Mouse (Mus musculus): ENCODE results near the gene Vps50. TPM values are rescaled to one million over a fixed set of nuclear protein-coding genes. Genes with fewer than 3 reads are reported as not detected.
"Not testable (repeated sequence)": the region's sequence is repeated elsewhere in the genome, so short reads cannot be mapped to it uniquely, and the experiment has no call there.

The Vps50 gene
- polyA plus RNA-seq, 1 experiment from 2014 or later = 41.9 TPM

DNA sequence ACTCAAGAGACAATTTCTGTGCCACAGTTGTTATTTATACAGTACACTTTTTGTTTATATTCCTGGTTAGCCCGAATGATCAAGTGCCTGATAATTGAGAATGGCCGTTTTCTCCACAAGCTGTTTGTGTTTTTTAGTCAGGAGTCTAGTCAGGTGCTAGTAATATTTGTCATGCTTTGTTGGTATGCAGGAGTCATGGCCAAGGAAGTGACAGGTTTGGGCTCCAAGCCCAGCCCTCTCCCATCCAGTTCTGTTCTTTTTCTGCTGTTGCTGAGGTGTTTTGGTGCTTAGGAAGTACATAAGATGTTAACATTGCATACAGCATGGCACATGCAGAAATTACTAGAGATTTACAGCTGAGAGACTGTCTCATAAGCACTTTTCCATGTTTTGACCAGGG, 41.3 kb downstream of the Vps50 start:
- Histone ChIP-seq H3K4me2 (replicated peaks) (no peak overlapping the region), H3K36me3 (peaks cover 5% of the 10 kb centered on the region; the same call in 1 of the 2 replicates), H3K27ac (replicated peaks) (no peak overlapping the region), H3K4me3 (no peak overlapping the region), H3K9me3 (no peaks in the 10 kb centered on the region), H3K9ac (replicated peaks) (no peak overlapping the region), H3K4me1 (no peaks in the 10 kb centered on the region), H3K27me3 (no peaks in the 10 kb centered on the region)
- ATAC-seq (ENCODE audit: low FRiP score, low read depth) = no peak
- 90% methylated on average over 2 of the region's 2 CpGs for WGBS

- WGBS = 84% methylated on average over 4 of the region's 4 CpGs
- no peak for ATAC-seq (ENCODE audit: low FRiP score, low read depth)
- H3K9ac ChIP-seq (replicated peaks) = no peak overlapping the region
These were observed 45.7 kb downstream of the Vps50 start for GRCm38 (mm10) chr6:3543862-3544261.

GRCm38 (mm10) chr6:3544970-3545369, 46.8 kb downstream of the Vps50 start:
- Histone ChIP-seq H3K36me3 (peaks cover 5% of the 10 kb centered on the region; the same call in 1 of the 2 replicates), H3K4me3 (no peak overlapping the region), H3K4me2 (replicated peaks) (no peak overlapping the region), H3K9ac (replicated peaks) (no peak overlapping the region), H3K9me3 (no peaks in the 10 kb centered on the region), H3K4me1 (no peaks in the 10 kb centered on the region), H3K27me3 (no peaks in the 10 kb centered on the region), H3K27ac (replicated peaks) (no peak overlapping the region)
- ATAC-seq (ENCODE audit: low FRiP score, low read depth) = no peak
- 43% methylated on average over 1 of the region's 1 CpGs for WGBS

More at GRCm38 (mm10) chr6:3543862-3544261, 45.7 kb downstream of the Vps50 start:
- Histone ChIP-seq H3K4me1 (no peaks in the 10 kb centered on the region), H3K27ac (replicated peaks) (no peak overlapping the region), H3K9me3 (no peaks in the 10 kb centered on the region), H3K4me2 (replicated peaks) (no peak overlapping the region), H3K36me3 (peaks cover 5% of the 10 kb centered on the region; the same call in 1 of the 2 replicates), H3K27me3 (no peaks in the 10 kb centered on the region), H3K4me3 (no peak overlapping the region)

- H3K27me3 ChIP-seq = no peaks in the 10 kb centered on the region
- no peak overlapping the region for H3K4me2 ChIP-seq (replicated peaks)
- peaks cover 5% of the 10 kb centered on the region; the same call in 1 of the 2 replicates for H3K36me3 ChIP-seq
- H3K27ac ChIP-seq (replicated peaks) = no peak overlapping the region
- H3K4me1 ChIP-seq = no peaks in the 10 kb centered on the region
- no peaks in the 10 kb centered on the region for H3K9me3 ChIP-seq
- WGBS = 61% methylated on average over 3 of the region's 3 CpGs
- 0 out of 2 replicates have a peak, but pooled peaks have one; percentile 56 for ATAC-seq (ENCODE audit: low FRiP score, low read depth)
- no peak overlapping the region for H3K9ac ChIP-seq (replicated peaks)
- H3K4me3 ChIP-seq = no peak overlapping the region
These were observed 50.8 kb downstream of the Vps50 start for GRCm38 (mm10) chr6:3548959-3549358.

GRCm38 (mm10) chr6:3549992-3550391, 51.8 kb downstream of the Vps50 start:
- no peak for ATAC-seq (ENCODE audit: low FRiP score, low read depth)
- Histone ChIP-seq H3K4me3 (no peak overlapping the region), H3K36me3 (peaks cover 5% of the 10 kb centered on the region; the same call in 1 of the 2 replicates), H3K4me2 (replicated peaks) (no peak overlapping the region), H3K27me3 (no peaks in the 10 kb centered on the region), H3K27ac (replicated peaks) (no peak overlapping the region), H3K4me1 (no peaks in the 10 kb centered on the region), H3K9me3 (no peaks in the 10 kb centered on the region), H3K9ac (replicated peaks) (no peak overlapping the region)
- 94% methylated on average over 1 of the region's 1 CpGs for WGBS

GRCm38 (mm10) chr6:3552681-3553080, 54.5 kb downstream of the Vps50 start:
- H3K4me3 ChIP-seq; ATAC-seq (ENCODE audit: low FRiP score, low read depth); H3K36me3 ChIP-seq; H3K4me1 ChIP-seq; H3K9me3 ChIP-seq; H3K27ac ChIP-seq (replicated peaks); H3K4me2 ChIP-seq (replicated peaks); H3K27me3 ChIP-seq; H3K9ac ChIP-seq (replicated peaks): not testable (repeated sequence)
- 87% methylated on average over 9 of the region's 9 CpGs for whole genome bisulfite sequencing

DNA sequence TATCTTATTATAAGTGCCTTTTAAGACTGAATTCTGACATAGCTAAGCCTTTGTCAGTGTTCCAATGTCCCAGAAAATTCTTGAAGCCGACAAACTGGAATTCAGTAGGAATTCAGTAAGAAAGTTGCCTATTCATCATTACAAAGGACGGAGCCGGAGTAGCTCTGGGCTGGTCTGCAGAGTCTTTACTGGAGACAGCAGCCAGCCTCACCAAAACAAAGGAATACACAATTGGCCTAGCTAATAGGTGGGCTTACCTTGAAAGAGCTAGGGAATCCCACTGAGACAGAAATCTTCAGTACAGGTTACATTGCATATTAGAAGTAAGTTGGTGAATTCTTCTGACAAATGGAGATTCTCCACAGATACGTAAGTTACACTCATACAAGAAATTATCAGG, 59.0 kb downstream of the Vps50 start:
- no peak overlapping the region for H3K9ac ChIP-seq (replicated peaks)
- H3K9me3 ChIP-seq = no peaks in the 10 kb centered on the region
- no peak overlapping the region for H3K27ac ChIP-seq (replicated peaks)
- no peaks in the 10 kb centered on the region for H3K4me1 ChIP-seq
- no peaks in the 10 kb centered on the region for H3K27me3 ChIP-seq
- H3K4me2 ChIP-seq (replicated peaks) = no peak overlapping the region
- 79% methylated on average over 4 of the region's 4 CpGs for WGBS
- peaks cover 5% of the 10 kb centered on the region for H3K36me3 ChIP-seq
- no peak for ATAC-seq (ENCODE audit: low FRiP score, low read depth)
- no peak overlapping the region for H3K4me3 ChIP-seq

DNA sequence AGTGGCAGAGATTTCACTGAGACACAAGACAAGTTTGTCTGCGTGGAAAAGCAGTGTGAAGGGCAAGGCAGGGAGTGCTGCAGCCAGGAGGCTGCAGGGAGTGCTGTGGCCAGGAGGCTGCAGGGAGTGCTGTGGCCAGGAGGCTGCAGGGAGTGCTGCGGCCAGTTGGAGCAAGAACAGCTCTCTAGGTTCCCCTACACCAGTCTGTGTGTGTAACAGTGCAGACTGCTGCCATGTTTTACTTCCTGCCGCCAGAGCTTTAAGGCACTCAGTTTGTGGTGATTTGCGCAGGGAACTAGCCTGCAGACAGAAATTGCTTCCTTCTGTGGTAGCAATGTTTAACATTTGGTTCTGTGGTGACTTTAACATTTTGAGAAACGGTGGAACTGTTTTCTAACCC, 61.8 kb downstream of the Vps50 start:
- ATAC-seq (ENCODE audit: low FRiP score, low read depth) = no peak
- no peaks in the 10 kb centered on the region for H3K9me3 ChIP-seq
- H3K4me3 ChIP-seq = no peak overlapping the region
- H3K27ac ChIP-seq (replicated peaks) = no peak overlapping the region
- H3K4me1 ChIP-seq = no peaks in the 10 kb centered on the region
- no peak overlapping the region for H3K4me2 ChIP-seq (replicated peaks)
- no peaks in the 10 kb centered on the region for H3K27me3 ChIP-seq
- H3K9ac ChIP-seq (replicated peaks) = no peak overlapping the region
- peaks cover 5% of the 10 kb centered on the region for H3K36me3 ChIP-seq
- WGBS = 66% methylated on average over 5 of the region's 5 CpGs

DNA sequence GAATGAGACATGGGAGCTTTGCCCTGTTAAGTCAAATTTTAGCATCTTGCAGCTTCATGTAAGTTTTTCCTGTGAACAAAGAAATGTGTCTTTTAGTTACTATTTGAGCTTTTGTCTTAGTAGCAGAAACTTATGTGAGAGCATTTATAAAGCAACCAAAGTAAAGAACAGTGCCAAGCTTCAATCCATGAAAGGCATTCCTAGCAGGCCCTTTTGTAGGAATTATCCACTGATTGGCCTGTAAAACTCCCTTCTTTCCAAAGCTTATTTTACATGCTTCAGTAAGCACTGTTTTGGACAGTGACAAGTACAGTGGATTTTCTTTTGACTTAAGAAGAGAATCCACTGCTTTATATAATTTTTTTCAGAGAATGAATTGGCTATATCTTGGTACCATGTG, 64.1 kb downstream of the Vps50 start:
- H3K27me3 ChIP-seq = no peaks in the 10 kb centered on the region

GRCm38 (mm10) chr6:3564118-3564517, 65.9 kb downstream of the Vps50 start:
- not testable (repeated sequence) for ATAC-seq (ENCODE audit: low FRiP score, low read depth); H3K4me3 ChIP-seq; H3K9ac ChIP-seq (replicated peaks); H3K27me3 ChIP-seq; H3K4me2 ChIP-seq (replicated peaks); H3K9me3 ChIP-seq; H3K27ac ChIP-seq (replicated peaks); H3K4me1 ChIP-seq
- H3K36me3 ChIP-seq = peaks cover 11% of the 10 kb centered on the region; the same call in 1 of the 2 replicates

More for the DNA sequence above, 64.1 kb downstream of the Vps50 start:
- Histone ChIP-seq H3K9ac (replicated peaks) (no peak overlapping the region), H3K9me3 (no peaks in the 10 kb centered on the region), H3K4me1 (no peaks in the 10 kb centered on the region), H3K4me2 (replicated peaks) (no peak overlapping the region), H3K36me3 (peaks cover 11% of the 10 kb centered on the region; the same call in 1 of the 2 replicates), H3K4me3 (no peak overlapping the region), H3K27ac (replicated peaks) (no peak overlapping the region)
- no peak for ATAC-seq (ENCODE audit: low FRiP score, low read depth)

DNA sequence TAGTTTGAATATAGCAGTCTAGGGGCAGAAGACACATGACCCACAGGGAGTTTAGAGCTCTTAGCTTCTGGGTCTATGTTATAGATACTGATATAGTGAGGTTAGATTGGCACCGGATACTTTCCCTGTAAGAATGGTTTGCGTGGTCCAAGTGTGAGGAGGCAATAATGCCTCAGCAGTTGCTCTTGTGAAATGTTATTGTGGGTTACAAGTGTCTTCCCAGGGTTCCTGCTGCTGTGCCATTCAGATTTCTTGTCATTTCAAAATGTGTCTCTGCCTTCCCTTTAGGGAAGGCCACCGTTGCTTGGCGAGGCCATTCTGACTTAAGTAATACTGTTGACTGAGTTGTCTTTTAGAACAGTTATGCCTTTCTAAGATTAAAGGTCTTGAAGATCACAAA, 66.8 kb downstream of the Vps50 start:
- Histone ChIP-seq H3K36me3 (peaks cover 11% of the 10 kb centered on the region; the same call in 1 of the 2 replicates), H3K27me3 (no peaks in the 10 kb centered on the region), H3K4me2 (replicated peaks) (no peak overlapping the region), H3K4me3 (no peak overlapping the region), H3K9ac (replicated peaks) (no peak overlapping the region), H3K27ac (replicated peaks) (no peak overlapping the region), H3K9me3 (no peaks in the 10 kb centered on the region), H3K4me1 (no peaks in the 10 kb centered on the region)
- ATAC-seq (ENCODE audit: low FRiP score, low read depth) = no peak
- whole genome bisulfite sequencing = 92% methylated on average over 4 of the region's 4 CpGs

DNA sequence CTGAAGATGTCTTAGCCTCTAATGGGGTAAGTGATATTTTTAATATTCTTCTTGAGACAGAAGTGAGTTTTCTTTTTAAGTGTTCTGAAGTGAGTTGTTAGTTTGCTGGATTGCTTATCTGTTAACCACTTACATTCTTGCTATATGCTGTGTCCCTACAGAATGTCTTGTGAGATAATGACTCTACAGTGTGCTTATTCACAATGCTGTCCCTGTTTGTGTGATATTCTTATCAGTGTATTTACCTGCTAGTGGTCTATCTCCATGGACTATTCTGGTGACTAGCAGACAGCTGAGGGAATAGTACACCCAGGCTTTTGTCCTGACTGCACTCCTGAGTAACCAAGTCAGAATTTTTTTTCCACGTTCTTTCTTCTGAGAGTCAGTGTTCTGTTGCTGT, 67.5 kb downstream of the Vps50 start:
- H3K36me3 ChIP-seq = peaks cover 16% of the 10 kb centered on the region
- no peaks in the 10 kb centered on the region for H3K27me3 ChIP-seq
- no peak overlapping the region for H3K4me3 ChIP-seq
- ATAC-seq (ENCODE audit: low FRiP score, low read depth) = no peak
- H3K27ac ChIP-seq (replicated peaks) = no peak overlapping the region
- no peaks in the 10 kb centered on the region for H3K9me3 ChIP-seq
- no peak overlapping the region for H3K9ac ChIP-seq (replicated peaks)
- 94% methylated on average over 1 of the region's 1 CpGs for WGBS
- no peaks in the 10 kb centered on the region for H3K4me1 ChIP-seq
- no peak overlapping the region for H3K4me2 ChIP-seq (replicated peaks)

DNA sequence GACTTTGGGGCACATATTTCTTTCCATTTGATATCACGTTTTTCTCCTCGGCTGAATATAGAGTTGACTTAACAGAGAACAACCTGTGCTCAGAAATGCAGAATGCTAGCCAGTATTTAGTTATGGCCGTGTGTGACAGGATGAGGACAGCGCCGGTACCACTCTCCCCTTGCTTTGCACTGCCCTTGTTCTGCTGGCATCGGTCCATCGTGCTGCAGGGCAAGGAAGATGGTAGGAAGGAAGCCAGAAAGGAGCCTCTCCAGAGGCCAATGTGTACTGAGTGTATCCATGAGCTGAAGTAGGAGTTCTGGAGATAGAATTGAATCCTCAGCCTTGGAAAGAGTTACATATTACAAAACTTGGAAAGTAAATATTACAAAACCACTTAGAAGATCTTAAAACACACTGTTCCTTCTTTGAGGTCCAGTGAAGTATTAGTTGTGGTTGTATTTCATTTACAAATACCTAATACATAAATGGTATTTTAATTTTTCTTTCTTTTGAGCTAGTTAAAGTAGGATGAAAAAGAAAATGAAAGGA, 69.0 kb downstream of the Vps50 start:
- WGBS = 94% methylated on average over 7 of the region's 7 CpGs
- H3K9ac ChIP-seq (replicated peaks) = no peak overlapping the region
- no peak overlapping the region for H3K4me3 ChIP-seq
- no peak overlapping the region for H3K27ac ChIP-seq (replicated peaks)
- no peak for ATAC-seq (ENCODE audit: low FRiP score, low read depth)
- H3K9me3 ChIP-seq = no peaks in the 10 kb centered on the region
- peaks cover 27% of the 10 kb centered on the region for H3K36me3 ChIP-seq
- H3K27me3 ChIP-seq = no peaks in the 10 kb centered on the region
- no peaks in the 10 kb centered on the region for H3K4me1 ChIP-seq
- no peak overlapping the region for H3K4me2 ChIP-seq (replicated peaks)
